Mouse (Mus musculus) liver, embryonic 14.5 days (tissue): ENCODE results near the gene Carns1. TPM values are rescaled to one million over a fixed set of nuclear protein-coding genes. Genes with fewer than 3 reads are reported as not detected.

Experiments used
- ATAC-seq: fragments of 200-750 bp; cut with Nextera tagmentation; 2 replicates; pipeline ENCODE4 v1.8.0; 2017; ENCODE audit warnings: moderate number of reproducible peaks, mild to moderate bottlenecking, moderate library complexity; ENCODE audit not compliant: insufficient read depth
- DNase-seq, 3 experiments: peaks; one replicate each; pipeline ENCODE4 v3.0.0-alpha.2; 2012 to 2013; ENCODE audit warnings: low read depth in 3 of 3, low spot score in 3 of 3
- H3K27ac ChIP-seq: fragments of 300-500 bp; sonication (generic); 2 replicates; pipeline ENCODE4 v1.5.1; 2014; ENCODE audit warnings: moderate library complexity, mild to moderate bottlenecking, control low read depth, inconsistent platforms
- H3K27me3 ChIP-seq: fragments of 300-500 bp; sonication (generic); 2 replicates; pipeline ENCODE4 v1.6.1; 2014; ENCODE audit warnings: mild to moderate bottlenecking, low read length, moderate library complexity; ENCODE audit not compliant: control insufficient read depth, insufficient read depth
- H3K36me3 ChIP-seq: fragments of 300-500 bp; sonication (generic); replicated peaks from 2 replicates; pipeline ENCODE4 v1.6.1; 2014; ENCODE audit warnings: low read depth; ENCODE audit not compliant: control insufficient read depth, insufficient read depth
- H3K4me1 ChIP-seq, 2 experiments: fragments of 200-500 bp in 1 of 2; fragments of 300-500 bp in 1 of 2; sonication (generic) in 1 of 2; replicated peaks; 2 replicates each; pipeline ENCODE4 v1.6.1; 2012 to 2014; ENCODE audit warnings: antibody characterized with exemption in 1 of 2, inconsistent platforms in 1 of 2, low read length in 1 of 2; ENCODE audit not compliant: control insufficient read depth in 2 of 2, insufficient read depth in 2 of 2
- H3K4me2 ChIP-seq: fragments of 300-500 bp; sonication (generic); 2 replicates; pipeline ENCODE4 v1.6.1; 2014; ENCODE audit warnings: low read depth, mild to moderate bottlenecking, control low read depth, moderate library complexity
- H3K4me3 ChIP-seq, 2 experiments: fragments of 200-500 bp in 1 of 2; fragments of 300-500 bp in 1 of 2; sonication (generic) in 1 of 2; 2 replicates each; pipeline ENCODE4 v1.5.1; 2012 to 2014; ENCODE audit warnings: low read depth in 2 of 2, low read length in 2 of 2, mild to moderate bottlenecking in 2 of 2, control low read depth in 1 of 2, inconsistent platforms in 1 of 2, moderate library complexity in 1 of 2; ENCODE audit not compliant: insufficient read depth in 1 of 2
- H3K9ac ChIP-seq: fragments of 300-500 bp; sonication (generic); replicated peaks from 2 replicates; pipeline ENCODE4 v1.6.1; 2014; ENCODE audit warnings: mild to moderate bottlenecking, control low read depth, moderate library complexity
- H3K9me3 ChIP-seq: fragments of 300-500 bp; sonication (generic); 2 replicates; pipeline ENCODE4 v1.6.1; 2016; ENCODE audit warnings: low read length, mixed read lengths; ENCODE audit not compliant: control insufficient read depth
- CTCF ChIP-seq: IDR thresholded peaks from 2 replicates; pipeline ENCODE4 v1.5.1; 2016; ENCODE audit warnings: antibody characterized with exemption, low read depth, control low read depth
- EP300 ChIP-seq: IDR thresholded peaks from 2 replicates; pipeline ENCODE4 v1.6.1; 2016; ENCODE audit warnings: antibody characterized with exemption, low read depth
- WGBS: fragments of 180-500 bp; shearing (Covaris S2); extraction: QIAGEN DNeasy Blood & Tissue Kit; methylation state at CpG from one replicate; pipeline ENCODE4 v1.1.7; 2014; ENCODE audit not compliant: insufficient replicate concordance; 5-methylcytosine and 5-hydroxymethylcytosine counted together
- microRNA-seq: library from miRNA; unstranded; fragments of <30 nt; microRNA quantifications from one replicate; pipeline ENCODE4, GENCODE M21; 2016
- polyA plus RNA-seq, 2 experiments: library from polyadenylated mRNA; depleted of rRNA in 1 of 2; stranded (reverse) in 1 of 2; unstranded in 1 of 2; fragments of >200 nt; fragmentation: Nextera tagmentation in 1 of 2; extraction: Ambion mirVana in 1 of 2; gene quantifications; 2 replicates each; pipeline versions ENCODE4 v1.2.1 to v1.2.3; 2012 to 2014

The Carns1 gene
- polyA plus RNA-seq, 2 experiments, result 0.18 to 0.32 TPM

GRCm38 (mm10) chr19:4114551-4114950 lies 60.7 kb downstream of the Carns1 start:
- Histone ChIP-seq H3K36me3 (peaks cover 16% of the 10 kb centered on the region; the same call in 1 of the 2 replicates), H3K27ac (no peak overlapping the region), H3K4me3 (no peak overlapping the region), H3K9me3 (no peaks in the 10 kb centered on the region), H3K9ac (no peak overlapping the region), H3K27me3 (no peaks in the 10 kb centered on the region), H3K4me1 (peaks cover 9 to 13% of the 10 kb centered on the region in 2 experiments; a peak in 3 of 4 replicates), H3K4me2 (no peak overlapping the region)
- no peak for ATAC-seq
- WGBS, result 82% methylated on average over 10 of the region's 10 CpGs
- no peak for DNase-seq
- TF ChIP-seq EP300 (no peak), CTCF (no peak)

Small RNA genes within 50 kb of the gene (microRNA-seq; reads per million reads assigned to microRNA genes)
- not detected for gene Gm26115

Other genes with a start within 250 kb of the Carns1 start
Only the 30 nearest of the 32 such genes appear.
- 0.02 and 0.04 TPM in 2 replicates for gene Aldh3b3, start 216.8 kb downstream of the Carns1 start, polyA plus RNA-seq (2012; rRNA removed)
- gene Aldh3b3, start 216.8 kb downstream of the Carns1 start, polyA plus RNA-seq (2014; fragmentation: Nextera tagmentation; extraction: Ambion mirVana), result not detected in 2 replicates
- 0.32 and 0.33 TPM in 2 replicates for gene Aldh3b2, start 203.2 kb downstream of the Carns1 start, polyA plus RNA-seq (2012; rRNA removed)
- gene Aldh3b2, start 203.2 kb downstream of the Carns1 start, polyA plus RNA-seq (2014; fragmentation: Nextera tagmentation; extraction: Ambion mirVana), result 0.48 and 0.56 TPM in 2 replicates
- 10.8 and 11.1 TPM in 2 replicates for gene Acy3, start 188.9 kb downstream of the Carns1 start, polyA plus RNA-seq (2012; rRNA removed)
- 9.1 and 9.5 TPM in 2 replicates for gene Acy3, start 188.9 kb downstream of the Carns1 start, polyA plus RNA-seq (2014; fragmentation: Nextera tagmentation; extraction: Ambion mirVana)
- gene Tbx10, start 182.7 kb downstream of the Carns1 start, polyA plus RNA-seq (2012; rRNA removed), result 0.37 and 0.50 TPM in 2 replicates
- gene Tbx10, start 182.7 kb downstream of the Carns1 start, polyA plus RNA-seq (2014; fragmentation: Nextera tagmentation; extraction: Ambion mirVana), result 0.28 and 0.30 TPM in 2 replicates
- gene Nudt8, start 174.9 kb downstream of the Carns1 start, polyA plus RNA-seq (2012; rRNA removed), result 2.1 and 2.9 TPM in 2 replicates
- gene Nudt8, start 174.9 kb downstream of the Carns1 start, polyA plus RNA-seq (2014; fragmentation: Nextera tagmentation; extraction: Ambion mirVana), result 14.2 and 15.2 TPM in 2 replicates
- 0.65 and 0.73 TPM in 2 replicates for gene Gm49405, start 174.9 kb downstream of the Carns1 start, polyA plus RNA-seq (2012; rRNA removed)
- 0.25 and 0.33 TPM in 2 replicates for gene Gm49405, start 174.9 kb downstream of the Carns1 start, polyA plus RNA-seq (2014; fragmentation: Nextera tagmentation; extraction: Ambion mirVana)
- 1.8 and 2.2 TPM in 2 replicates for gene Doc2g, start 172.2 kb downstream of the Carns1 start, polyA plus RNA-seq (2012; rRNA removed)
- 0.25 and 0.45 TPM in 2 replicates for gene Doc2g, start 172.2 kb downstream of the Carns1 start, polyA plus RNA-seq (2014; fragmentation: Nextera tagmentation; extraction: Ambion mirVana)
- 67.5 and 84.8 TPM in 2 replicates for gene Ndufv1, start 162.7 kb downstream of the Carns1 start, polyA plus RNA-seq (2012; rRNA removed)
- gene Ndufv1, start 162.7 kb downstream of the Carns1 start, polyA plus RNA-seq (2014; fragmentation: Nextera tagmentation; extraction: Ambion mirVana), result 159 and 168 TPM in 2 replicates
- 230 and 274 TPM in 2 replicates for gene Gstp1, start 137.5 kb downstream of the Carns1 start, polyA plus RNA-seq (2012; rRNA removed)
- 511 and 557 TPM in 2 replicates for gene Gstp1, start 137.5 kb downstream of the Carns1 start, polyA plus RNA-seq (2014; fragmentation: Nextera tagmentation; extraction: Ambion mirVana)
- 6.6 and 7.9 TPM in 2 replicates for gene Gstp2, start 129.5 kb downstream of the Carns1 start, polyA plus RNA-seq (2012; rRNA removed)
- 6.9 and 7.3 TPM in 2 replicates for gene Gstp2, start 129.5 kb downstream of the Carns1 start, polyA plus RNA-seq (2014; fragmentation: Nextera tagmentation; extraction: Ambion mirVana)
- gene Gstp3, start 115.9 kb downstream of the Carns1 start, polyA plus RNA-seq (2012; rRNA removed), result 78.5 and 87.0 TPM in 2 replicates
- gene Gstp3, start 115.9 kb downstream of the Carns1 start, polyA plus RNA-seq (2014; fragmentation: Nextera tagmentation; extraction: Ambion mirVana), result 65.7 and 69.6 TPM in 2 replicates
- 0.16 and 0.17 TPM in 2 replicates for gene Cabp2, start 93.9 kb downstream of the Carns1 start, polyA plus RNA-seq (2012; rRNA removed)
- 0.20 and 0.44 TPM in 2 replicates for gene Cabp2, start 93.9 kb downstream of the Carns1 start, polyA plus RNA-seq (2014; fragmentation: Nextera tagmentation; extraction: Ambion mirVana)
- gene Cdk2ap2, start 78.3 kb downstream of the Carns1 start, polyA plus RNA-seq (2012; rRNA removed), result 52.5 and 64.8 TPM in 2 replicates
- gene Cdk2ap2, start 78.3 kb downstream of the Carns1 start, polyA plus RNA-seq (2014; fragmentation: Nextera tagmentation; extraction: Ambion mirVana), result 99.9 and 101 TPM in 2 replicates
- gene Pitpnm1, start 75.5 kb downstream of the Carns1 start, polyA plus RNA-seq (2012; rRNA removed), result 6.1 and 7.1 TPM in 2 replicates
- 3.4 TPM in 2 replicates for gene Pitpnm1, start 75.5 kb downstream of the Carns1 start, polyA plus RNA-seq (2014; fragmentation: Nextera tagmentation; extraction: Ambion mirVana)
- gene Aip, start 49.6 kb downstream of the Carns1 start, polyA plus RNA-seq (2012; rRNA removed), result 28.8 and 33.2 TPM in 2 replicates
- 29.4 TPM in 2 replicates for gene Aip, start 49.6 kb downstream of the Carns1 start, polyA plus RNA-seq (2014; fragmentation: Nextera tagmentation; extraction: Ambion mirVana)
- not detected in 2 replicates for gene Gpr152, start 35.7 kb downstream of the Carns1 start, polyA plus RNA-seq (2012; rRNA removed)
- not detected in 2 replicates for gene Gpr152, start 35.7 kb downstream of the Carns1 start, polyA plus RNA-seq (2014; fragmentation: Nextera tagmentation; extraction: Ambion mirVana)
- gene Cabp4, start 31.4 kb downstream of the Carns1 start, polyA plus RNA-seq (2012; rRNA removed), result 0.03 and 0.15 TPM in 2 replicates
- gene Cabp4, start 31.4 kb downstream of the Carns1 start, polyA plus RNA-seq (2014; fragmentation: Nextera tagmentation; extraction: Ambion mirVana), result not detected in 2 replicates
- 57.5 and 59.2 TPM in 2 replicates for gene Coro1b, start 26.9 kb downstream of the Carns1 start, polyA plus RNA-seq (2012; rRNA removed)
- gene Coro1b, start 26.9 kb downstream of the Carns1 start, polyA plus RNA-seq (2014; fragmentation: Nextera tagmentation; extraction: Ambion mirVana), result 57.5 and 62.2 TPM in 2 replicates
- 12.5 and 16.3 TPM in 2 replicates for gene Ptprcap, start 21.9 kb downstream of the Carns1 start, polyA plus RNA-seq (2012; rRNA removed)
- 14.4 and 17.0 TPM in 2 replicates for gene Ptprcap, start 21.9 kb downstream of the Carns1 start, polyA plus RNA-seq (2014; fragmentation: Nextera tagmentation; extraction: Ambion mirVana)
- 17.2 and 19.2 TPM in 2 replicates for gene Rps6kb2, start 12.1 kb downstream of the Carns1 start, polyA plus RNA-seq (2012; rRNA removed)
- 19.5 and 19.9 TPM in 2 replicates for gene Rps6kb2, start 12.1 kb downstream of the Carns1 start, polyA plus RNA-seq (2014; fragmentation: Nextera tagmentation; extraction: Ambion mirVana)
- gene Tbc1d10c, start 15.8 kb upstream of the Carns1 start, polyA plus RNA-seq (2012; rRNA removed), result 2.6 TPM in 2 replicates
- gene Tbc1d10c, start 15.8 kb upstream of the Carns1 start, polyA plus RNA-seq (2014; fragmentation: Nextera tagmentation; extraction: Ambion mirVana), result 2.5 and 4.0 TPM in 2 replicates
- 203 and 214 TPM in 2 replicates for gene Ppp1ca, start 16.6 kb upstream of the Carns1 start, polyA plus RNA-seq (2012; rRNA removed)
- 432 and 447 TPM in 2 replicates for gene Ppp1ca, start 16.6 kb upstream of the Carns1 start, polyA plus RNA-seq (2014; fragmentation: Nextera tagmentation; extraction: Ambion mirVana)
- gene Rad9a, start 26.2 kb upstream of the Carns1 start, polyA plus RNA-seq (2012; rRNA removed), result 20.8 and 21.4 TPM in 2 replicates
- gene Rad9a, start 26.2 kb upstream of the Carns1 start, polyA plus RNA-seq (2014; fragmentation: Nextera tagmentation; extraction: Ambion mirVana), result 14.3 and 16.8 TPM in 2 replicates
- 1.1 TPM in 2 replicates for gene Clcf1, start 38.8 kb upstream of the Carns1 start, polyA plus RNA-seq (2012; rRNA removed)
- 0.42 and 0.43 TPM in 2 replicates for gene Clcf1, start 38.8 kb upstream of the Carns1 start, polyA plus RNA-seq (2014; fragmentation: Nextera tagmentation; extraction: Ambion mirVana)
- gene AC109138.7, start 38.9 kb upstream of the Carns1 start, polyA plus RNA-seq (2012; rRNA removed), result not detected in 2 replicates
- not detected in 2 replicates for gene AC109138.7, start 38.9 kb upstream of the Carns1 start, polyA plus RNA-seq (2014; fragmentation: Nextera tagmentation; extraction: Ambion mirVana)
- 15.2 and 15.9 TPM in 2 replicates for gene Pold4, start 56.4 kb upstream of the Carns1 start, polyA plus RNA-seq (2012; rRNA removed)
- gene Pold4, start 56.4 kb upstream of the Carns1 start, polyA plus RNA-seq (2014; fragmentation: Nextera tagmentation; extraction: Ambion mirVana), result 12.9 and 13.1 TPM in 2 replicates
- 2.8 and 3.5 TPM in 2 replicates for gene Ssh3, start 93.7 kb upstream of the Carns1 start, polyA plus RNA-seq (2012; rRNA removed)
- 1.3 and 1.4 TPM in 2 replicates for gene Ssh3, start 93.7 kb upstream of the Carns1 start, polyA plus RNA-seq (2014; fragmentation: Nextera tagmentation; extraction: Ambion mirVana)
- gene Ankrd13d, start 107.7 kb upstream of the Carns1 start, polyA plus RNA-seq (2012; rRNA removed), result 0.93 and 1.3 TPM in 2 replicates
- gene Ankrd13d, start 107.7 kb upstream of the Carns1 start, polyA plus RNA-seq (2014; fragmentation: Nextera tagmentation; extraction: Ambion mirVana), result 0.45 and 0.66 TPM in 2 replicates
- gene Grk2, start 130.7 kb upstream of the Carns1 start, polyA plus RNA-seq (2012; rRNA removed), result 23.9 and 26.0 TPM in 2 replicates
- 9.4 and 10.8 TPM in 2 replicates for gene Grk2, start 130.7 kb upstream of the Carns1 start, polyA plus RNA-seq (2014; fragmentation: Nextera tagmentation; extraction: Ambion mirVana)
- 18.9 and 19.0 TPM in 2 replicates for gene Kdm2a, start 222.8 kb upstream of the Carns1 start, polyA plus RNA-seq (2012; rRNA removed)
- 12.4 and 13.4 TPM in 2 replicates for gene Kdm2a, start 222.8 kb upstream of the Carns1 start, polyA plus RNA-seq (2014; fragmentation: Nextera tagmentation; extraction: Ambion mirVana)